Mouse (Mus musculus) limb, embryonic 12.5 days (tissue): ENCODE data around the gene Tax1bp1. TPM values are rescaled to one million over a fixed set of nuclear protein-coding genes. Genes with fewer than 3 reads are reported as not detected.

ENCODE experiments used
- ATAC-seq: fragments of 200-750 bp; cut with Nextera tagmentation; 2 replicates; pipeline ENCODE4 v1.8.0; 2017; ENCODE audit warnings: low read depth, moderate TSS enrichment; ENCODE audit not compliant: insufficient number of reproducible peaks, insufficient read depth, low FRiP score, low TSS enrichment
- H3K27ac ChIP-seq: fragments of 300-500 bp; sonication (generic); 2 replicates; pipeline ENCODE4 v1.5.1; 2016; ENCODE audit warnings: mild to moderate bottlenecking, moderate library complexity
- H3K27me3 ChIP-seq: fragments of 300-500 bp; sonication (generic); 2 replicates; pipeline ENCODE4 v1.6.1; 2016; ENCODE audit warnings: mild to moderate bottlenecking, moderate library complexity
- H3K36me3 ChIP-seq: fragments of 300-500 bp; sonication (generic); 2 replicates; pipeline ENCODE4 v1.6.1; 2016; ENCODE audit warnings: mild to moderate bottlenecking, moderate library complexity
- H3K4me1 ChIP-seq: fragments of 300-500 bp; sonication (generic); replicated peaks from 2 replicates; pipeline ENCODE4 v1.6.1; 2016
- H3K4me2 ChIP-seq: fragments of 300-500 bp; sonication (generic); 2 replicates; pipeline ENCODE4 v1.6.1; 2016; ENCODE audit warnings: mild to moderate bottlenecking, moderate library complexity
- H3K4me3 ChIP-seq: fragments of 300-500 bp; sonication (generic); replicated peaks from 2 replicates; pipeline ENCODE4 v1.5.1; 2016; ENCODE audit warnings: mild to moderate bottlenecking
- H3K9ac ChIP-seq: fragments of 300-500 bp; sonication (generic); replicated peaks from 2 replicates; pipeline ENCODE4 v1.6.1; 2016; ENCODE audit warnings: mild to moderate bottlenecking, moderate library complexity
- H3K9me3 ChIP-seq: fragments of 300-500 bp; sonication (generic); 2 replicates; pipeline ENCODE4 v1.6.1; 2016; ENCODE audit warnings: mild to moderate bottlenecking, moderate library complexity
- WGBS: fragments of 180-500 bp; shearing (Covaris S2); methylation state at CpG from one replicate; pipeline ENCODE4 v1.1.7; 2016; 5-methylcytosine and 5-hydroxymethylcytosine counted together
- polyA plus RNA-seq: library from polyadenylated mRNA; unstranded; fragments of >200 nt; fragmentation: Nextera tagmentation; extraction: Ambion mirVana; gene quantifications from 2 replicates; pipeline ENCODE4 v1.2.1, GENCODE M21; 2016

Tax1bp1 gene
- polyA plus RNA-seq, 1 experiment from 2014 or later: 157 TPM

- Histone ChIP-seq H3K4me1 (peaks cover 11% of the 10 kb centered on the region; the same call in 1 of the 2 replicates), H3K9me3 (no peaks in the 10 kb centered on the region), H3K9ac (no peak overlapping the region), H3K36me3 (no peaks in the 10 kb centered on the region), H3K27me3 (0 out of 2 replicates have a peak, but pooled peaks cover 2% of the 10 kb centered on the region), H3K4me3 (no peak overlapping the region), H3K27ac (no peak overlapping the region), H3K4me2 (no peak overlapping the region)
- 80% methylated on average over 6 of the region's 6 CpGs for WGBS
- no peak for ATAC-seq
Observed at GRCm38 (mm10) chr6:52681847-52682485, 31.6 kb upstream of the Tax1bp1 start.

DNA sequence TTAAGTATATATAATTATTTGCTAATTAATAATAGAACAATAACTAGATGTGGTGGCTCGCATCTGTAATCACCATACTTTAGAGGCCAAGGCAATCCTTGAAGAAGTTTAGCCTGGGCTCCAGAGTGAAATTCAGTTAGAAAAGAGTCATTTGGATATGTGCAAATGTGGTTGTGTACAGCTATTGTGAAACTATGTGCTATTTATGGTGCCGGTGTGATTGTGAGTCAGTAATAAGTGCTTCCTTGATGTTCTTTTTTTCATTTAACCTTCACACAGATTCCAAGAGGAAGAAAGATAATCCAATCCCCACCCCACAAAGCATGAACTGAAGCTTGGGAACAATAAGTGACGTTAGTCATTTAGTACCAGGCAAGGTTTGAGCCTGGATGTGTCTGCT, 30.9 kb upstream of the Tax1bp1 start:
- Histone ChIP-seq H3K9ac (no peak overlapping the region), H3K9me3 (no peaks in the 10 kb centered on the region), H3K27me3 (0 out of 2 replicates have a peak, but pooled peaks cover 2% of the 10 kb centered on the region), H3K36me3 (no peaks in the 10 kb centered on the region), H3K4me1 (peaks cover 11% of the 10 kb centered on the region; the same call in 1 of the 2 replicates), H3K4me2 (no peak overlapping the region), H3K27ac (no peak overlapping the region), H3K4me3 (no peak overlapping the region)
- WGBS: 89% methylated on average over 3 of the region's 3 CpGs
- ATAC-seq: no peak

DNA sequence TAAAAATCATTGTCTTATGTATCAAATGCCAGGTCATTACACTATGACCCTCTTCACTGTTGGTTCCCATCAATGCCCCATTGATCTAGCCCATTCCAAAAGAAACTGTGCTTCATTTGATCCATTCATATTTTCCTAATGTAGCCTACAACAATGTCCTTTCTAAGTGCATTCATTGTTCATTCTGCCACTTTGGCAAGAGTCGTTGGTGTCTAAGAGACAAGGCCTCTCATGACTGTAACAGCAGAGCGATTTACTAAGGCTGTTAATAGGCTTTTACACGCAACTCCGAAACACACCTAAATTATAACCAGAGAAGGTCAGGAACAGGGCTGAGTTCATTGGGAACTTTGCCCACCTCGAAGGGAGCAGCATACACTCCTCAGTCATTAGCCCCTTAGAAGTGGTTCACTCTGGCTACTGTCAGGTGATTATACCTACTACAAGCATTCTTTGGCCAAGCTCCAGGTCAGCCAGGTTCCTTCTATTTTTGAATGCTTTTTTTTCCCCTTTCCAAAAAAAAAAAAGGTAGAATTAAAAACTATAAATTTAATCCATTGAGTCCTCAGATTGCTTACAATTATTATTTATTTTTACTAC, 26.5 kb upstream of the Tax1bp1 start:
- no peak for ATAC-seq
- H3K4me3 ChIP-seq: no peak overlapping the region
- peaks cover 10% of the 10 kb centered on the region; the same call in 1 of the 2 replicates for H3K4me1 ChIP-seq
- H3K27ac ChIP-seq: no peak overlapping the region
- no peak overlapping the region for H3K4me2 ChIP-seq
- no peaks in the 10 kb centered on the region for H3K9me3 ChIP-seq
- 37% methylated on average over 5 of the region's 5 CpGs for WGBS
- no peaks in the 10 kb centered on the region for H3K36me3 ChIP-seq
- H3K9ac ChIP-seq: no peak overlapping the region
- H3K27me3 ChIP-seq: no peaks in the 10 kb centered on the region

DNA sequence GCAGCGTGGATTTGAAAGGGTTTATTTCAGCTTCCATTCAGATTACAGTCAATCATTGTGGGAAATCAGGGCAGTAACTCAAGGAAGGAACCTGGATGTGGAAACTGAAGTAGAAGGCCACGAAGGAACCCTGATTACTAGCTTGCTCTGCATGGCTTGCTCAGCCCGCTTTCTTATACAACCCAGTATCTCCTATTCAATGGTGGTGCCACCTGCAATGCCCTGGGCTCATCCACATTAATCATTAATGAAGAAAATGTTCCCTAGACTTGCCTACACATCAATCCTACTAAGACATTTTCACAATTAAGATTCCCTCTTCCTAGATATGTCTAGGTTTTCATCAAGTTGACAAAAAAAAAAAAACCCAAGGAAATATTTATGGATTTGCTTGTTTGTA, 23.2 kb upstream of the Tax1bp1 start:
- Histone ChIP-seq H3K27ac (no peak overlapping the region), H3K27me3 (no peaks in the 10 kb centered on the region), H3K36me3 (no peaks in the 10 kb centered on the region), H3K4me3 (no peak overlapping the region), H3K9ac (no peak overlapping the region), H3K4me2 (no peak overlapping the region), H3K4me1 (peaks cover 7% of the 10 kb centered on the region; the same call in 1 of the 2 replicates), H3K9me3 (no peaks in the 10 kb centered on the region)
- WGBS: 84% methylated on average over 3 of the region's 3 CpGs
- ATAC-seq: no peak

GRCm38 (mm10) chr6:52691800-52692199, 21.7 kb upstream of the Tax1bp1 start:
- peaks cover 4% of the 10 kb centered on the region for H3K4me1 ChIP-seq
- H3K4me3 ChIP-seq: no peak overlapping the region
- no peaks in the 10 kb centered on the region for H3K9me3 ChIP-seq
- 57% methylated on average over 4 of the region's 5 CpGs for WGBS
- H3K9ac ChIP-seq: no peak overlapping the region
- no peak overlapping the region for H3K4me2 ChIP-seq
- no peak for ATAC-seq
- no peaks in the 10 kb centered on the region for H3K27me3 ChIP-seq
- no peaks in the 10 kb centered on the region for H3K36me3 ChIP-seq
- no peak overlapping the region for H3K27ac ChIP-seq

DNA sequence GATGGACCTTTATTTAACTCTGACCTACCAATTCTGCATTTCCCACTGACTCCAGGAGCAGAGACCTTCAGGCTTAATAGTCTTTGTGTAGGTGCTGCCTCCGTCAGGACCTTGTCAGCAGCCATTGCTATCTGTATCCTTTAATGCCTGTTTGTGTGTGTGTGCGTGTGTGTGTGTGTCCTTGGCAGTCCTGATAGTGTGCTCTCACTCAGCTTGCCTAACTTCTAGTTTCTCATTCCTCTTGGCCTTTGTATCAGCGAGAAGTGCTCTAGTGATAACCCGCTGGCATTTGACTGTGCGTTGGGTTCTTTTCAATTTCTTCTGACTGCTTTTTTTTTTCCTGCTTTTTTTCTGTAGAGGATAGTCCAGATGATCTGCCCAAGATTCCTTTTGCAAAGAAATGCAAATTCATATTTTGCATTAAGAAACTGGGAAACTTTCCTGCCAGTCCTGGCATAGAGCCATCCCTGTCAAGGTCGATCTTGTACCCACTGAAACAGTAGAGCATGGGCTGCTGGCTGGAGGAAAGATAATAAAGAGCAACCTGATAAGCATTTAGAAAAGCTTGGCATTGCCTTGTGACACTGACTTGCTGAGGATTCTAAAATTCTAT, 21.0 kb upstream of the Tax1bp1 start:
- H3K9ac ChIP-seq: no peak overlapping the region
- H3K4me2 ChIP-seq: no peak overlapping the region
- no peaks in the 10 kb centered on the region for H3K36me3 ChIP-seq
- no peaks in the 10 kb centered on the region for H3K9me3 ChIP-seq
- WGBS: 94% methylated on average over 6 of the region's 6 CpGs
- peaks cover 4% of the 10 kb centered on the region for H3K4me1 ChIP-seq
- H3K27ac ChIP-seq: no peak overlapping the region
- no peak for ATAC-seq
- no peaks in the 10 kb centered on the region for H3K27me3 ChIP-seq
- H3K4me3 ChIP-seq: no peak overlapping the region

DNA sequence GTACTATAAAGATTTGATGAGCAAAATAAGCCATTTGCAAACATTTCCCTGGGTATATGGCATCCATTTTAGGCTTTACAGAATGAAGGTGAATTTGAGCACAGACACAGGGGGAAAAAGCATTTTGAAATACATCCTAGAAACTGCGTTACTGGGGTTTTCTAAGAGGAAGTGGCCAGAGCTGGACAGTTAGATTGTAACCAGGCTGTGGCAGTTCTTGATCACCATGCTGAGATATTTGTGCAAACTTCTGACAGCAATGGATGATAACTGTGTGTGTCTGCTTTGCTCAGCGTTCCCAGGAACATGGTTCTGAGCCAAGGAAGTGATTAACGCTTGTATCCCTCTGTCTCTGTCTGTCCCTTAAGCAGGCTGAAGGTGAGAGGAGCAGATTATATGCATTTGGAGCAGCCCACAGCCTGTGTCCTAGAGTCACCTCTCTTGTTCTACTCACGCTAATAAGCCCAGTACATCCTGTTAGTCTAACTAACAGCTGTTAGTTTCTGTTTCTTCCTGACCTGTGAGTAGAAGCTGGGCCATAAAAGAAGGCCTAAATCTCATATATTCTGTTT, 15.5 kb upstream of the Tax1bp1 start:
- no peak for ATAC-seq
- Histone ChIP-seq H3K27me3 (no peaks in the 10 kb centered on the region), H3K4me3 (no peak overlapping the region), H3K36me3 (no peaks in the 10 kb centered on the region), H3K9me3 (no peaks in the 10 kb centered on the region), H3K9ac (no peak overlapping the region), H3K4me1 (peaks cover 4% of the 10 kb centered on the region; the same call in 1 of the 2 replicates), H3K27ac (no peak overlapping the region), H3K4me2 (no peak overlapping the region)
- 30% methylated on average over 4 of the region's 4 CpGs for WGBS

DNA sequence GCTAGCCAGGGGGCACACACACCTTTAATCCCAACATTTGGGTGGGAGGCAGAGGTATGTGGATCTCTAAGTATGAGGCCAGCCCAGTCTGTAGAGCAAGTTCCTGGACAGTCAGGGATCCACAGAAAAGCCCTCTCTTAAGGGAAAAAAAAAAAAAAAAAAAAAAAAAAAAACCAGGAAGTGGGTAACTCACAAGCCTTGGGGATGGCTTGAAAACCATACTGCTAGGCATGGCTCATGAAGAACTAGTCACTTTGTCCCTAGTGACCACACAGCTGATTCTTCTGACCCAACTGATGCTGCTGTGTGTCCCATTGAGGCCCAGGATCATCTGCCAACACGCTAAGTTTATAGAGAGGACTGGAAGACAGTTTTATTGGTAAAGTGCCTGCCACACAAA, 14.5 kb upstream of the Tax1bp1 start:
- H3K27me3 ChIP-seq: no peaks in the 10 kb centered on the region
- ATAC-seq: no peak
- no peaks in the 10 kb centered on the region for H3K36me3 ChIP-seq
- no peak overlapping the region for H3K4me2 ChIP-seq
- peaks cover 4% of the 10 kb centered on the region; the same call in 1 of the 2 replicates for H3K4me1 ChIP-seq
- no peaks in the 10 kb centered on the region for H3K9me3 ChIP-seq
- no peak overlapping the region for H3K27ac ChIP-seq
- H3K4me3 ChIP-seq: no peak overlapping the region
- 71% methylated on average over 1 of the region's 1 CpGs for WGBS
- H3K9ac ChIP-seq: no peak overlapping the region

- H3K36me3 ChIP-seq: no peaks in the 10 kb centered on the region
- no peak overlapping the region for H3K4me2 ChIP-seq
- H3K4me1 ChIP-seq: peaks cover 4% of the 10 kb centered on the region; the same call in 1 of the 2 replicates
- ATAC-seq: no peak
- no peaks in the 10 kb centered on the region for H3K9me3 ChIP-seq
- no peak overlapping the region for H3K4me3 ChIP-seq
- no peak overlapping the region for H3K27ac ChIP-seq
- WGBS: 90% methylated on average over 4 of the region's 4 CpGs
- H3K9ac ChIP-seq: no peak overlapping the region
- no peaks in the 10 kb centered on the region for H3K27me3 ChIP-seq
Observed at GRCm38 (mm10) chr6:52699899-52700298, 13.6 kb upstream of the Tax1bp1 start.

DNA sequence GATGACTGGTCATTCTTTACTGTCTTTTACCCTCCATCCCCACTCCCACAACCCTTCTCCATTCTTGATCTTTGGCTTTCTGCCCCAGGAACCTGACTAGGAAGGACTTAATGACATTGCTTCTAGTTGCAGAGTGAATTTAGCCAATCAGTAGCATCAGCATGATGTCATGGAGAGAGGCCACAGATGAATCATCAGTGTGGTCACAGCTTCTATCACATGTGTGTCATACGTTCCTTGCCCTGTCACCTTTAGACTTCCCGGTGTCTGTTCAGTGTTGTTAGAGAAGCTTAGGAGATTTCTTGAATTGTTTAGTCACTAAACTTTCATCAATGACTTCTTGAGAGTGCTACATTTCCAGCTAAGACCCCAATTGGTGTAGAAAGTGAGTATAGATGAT, 10.3 kb upstream of the Tax1bp1 start:
- no peak overlapping the region for H3K9ac ChIP-seq
- no peak overlapping the region for H3K4me3 ChIP-seq
- no peak for ATAC-seq
- no peak overlapping the region for H3K27ac ChIP-seq
- H3K4me2 ChIP-seq: no peak overlapping the region
- H3K9me3 ChIP-seq: no peaks in the 10 kb centered on the region
- 90% methylated on average over 2 of the region's 2 CpGs for WGBS
- H3K36me3 ChIP-seq: no peaks in the 10 kb centered on the region
- H3K27me3 ChIP-seq: no peaks in the 10 kb centered on the region
- peaks cover under 1% of the 10 kb centered on the region; the same call in 1 of the 2 replicates for H3K4me1 ChIP-seq

GRCm38 (mm10) chr6:52705280-52705679, 8.2 kb upstream of the Tax1bp1 start:
- Histone ChIP-seq H3K4me3 (no peak overlapping the region), H3K9ac (no peak overlapping the region), H3K9me3 (no peaks in the 10 kb centered on the region), H3K27me3 (no peaks in the 10 kb centered on the region), H3K4me1 (no peaks in the 10 kb centered on the region), H3K36me3 (no peaks in the 10 kb centered on the region), H3K4me2 (no peak overlapping the region), H3K27ac (no peak overlapping the region)
- ATAC-seq: no peak
